Mouse (Mus musculus): ENCODE data around the gene Arih2. TPM values are rescaled to one million over a fixed set of nuclear protein-coding genes. Genes with fewer than 3 reads are reported as not detected.
"Not testable (repeated sequence)": the region's sequence is repeated elsewhere in the genome, so short reads cannot be mapped to it uniquely, and the experiment has no call there.

The Arih2 gene
- 10 to 100 TPM; 60.7 to 76.7 TPM for total RNA-seq (2021)

- DNase-seq = peak; percentile 93
These were observed at the start of gene Arih2 for GRCm38 (mm10) chr9:108648611-108649560. TSS of gene Arih2 (minus strand) at chr9:108649386.

GRCm38 (mm10) chr9:108694533-108694932 is 45.3 kb upstream of the Arih2 start:
- DNase-seq = no peak

- DNase-seq = no peak
These were observed 44.8 kb upstream of the Arih2 start for GRCm38 (mm10) chr9:108693946-108694345.

DNA sequence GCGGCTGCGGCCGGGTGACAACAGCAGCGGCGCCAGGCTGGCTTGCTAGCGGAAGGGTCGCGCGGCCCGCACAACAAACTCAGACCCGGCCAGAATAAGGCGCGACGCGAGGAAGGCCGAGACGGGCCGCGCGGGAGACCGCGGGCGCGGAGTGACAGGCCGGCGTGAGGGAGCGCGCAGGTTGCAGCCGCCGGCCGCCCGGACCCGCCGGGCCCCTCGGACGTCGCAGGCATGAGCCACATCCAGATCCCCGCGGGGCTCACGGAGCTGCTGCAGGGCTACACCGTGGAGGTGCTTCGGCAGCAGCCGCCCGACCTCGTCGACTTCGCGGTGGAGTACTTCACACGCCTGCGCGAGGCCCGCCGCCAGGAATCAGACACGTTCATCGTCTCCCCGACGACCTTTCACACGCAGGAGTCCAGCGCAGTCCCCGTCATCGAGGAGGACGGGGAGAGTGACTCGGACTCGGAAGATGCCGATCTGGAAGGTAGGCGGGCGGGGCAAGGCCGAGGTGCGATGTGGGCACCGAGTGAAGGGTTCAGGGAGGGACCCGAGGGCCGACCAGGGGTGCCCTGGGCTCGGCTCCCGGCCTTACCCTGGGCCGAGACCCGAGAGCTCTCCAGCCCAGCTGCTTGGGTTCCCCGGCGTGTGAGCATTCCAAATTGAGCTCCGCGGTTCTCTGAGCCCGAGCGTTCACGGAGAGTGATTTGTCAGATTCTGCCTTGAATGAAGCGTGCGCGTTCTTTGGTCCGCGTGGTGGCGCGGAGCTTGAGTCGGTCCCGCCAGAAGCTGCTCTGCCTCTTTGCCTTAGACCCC is 43.2 kb upstream of the Arih2 start:
- DNase-seq = peak; percentile 62

GRCm38 (mm10) chr9:108691846-108692225 is 42.6 kb upstream of the Arih2 start:
- peak; percentile 91 for DNase-seq

- DNase-seq = no peak
These were observed 42.2 kb upstream of the Arih2 start for GRCm38 (mm10) chr9:108691371-108691770.

DNA sequence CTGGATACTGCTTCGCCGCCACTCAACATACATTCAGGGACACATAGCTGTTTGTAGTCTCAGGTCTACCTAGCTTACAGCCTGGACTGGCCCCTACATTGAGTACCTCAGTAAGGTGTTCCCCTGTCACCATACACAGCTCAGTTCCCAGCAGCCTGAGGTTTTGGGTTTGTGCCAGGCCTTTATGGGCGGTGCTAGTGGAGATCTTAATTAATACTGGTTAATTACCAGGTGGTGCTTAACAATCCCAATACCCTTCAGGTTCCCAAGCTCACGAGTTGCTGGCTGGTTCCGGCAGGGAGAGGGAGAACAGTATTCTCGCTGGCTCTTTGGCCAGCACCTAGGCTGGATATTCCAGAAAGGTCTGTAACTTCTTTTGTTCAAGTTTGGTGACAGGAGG is 41.7 kb upstream of the Arih2 start:
- no peak for DNase-seq

GRCm38 (mm10) chr9:108689993-108690392 is 40.8 kb upstream of the Arih2 start:
- no peak for DNase-seq

- no peak for DNase-seq
These were observed 39.9 kb upstream of the Arih2 start, which contains the start of gene Prkar2a for GRCm38 (mm10) chr9:108689106-108689505. TSS of gene Prkar2a (plus strand) at chr9:108689314.

DNA sequence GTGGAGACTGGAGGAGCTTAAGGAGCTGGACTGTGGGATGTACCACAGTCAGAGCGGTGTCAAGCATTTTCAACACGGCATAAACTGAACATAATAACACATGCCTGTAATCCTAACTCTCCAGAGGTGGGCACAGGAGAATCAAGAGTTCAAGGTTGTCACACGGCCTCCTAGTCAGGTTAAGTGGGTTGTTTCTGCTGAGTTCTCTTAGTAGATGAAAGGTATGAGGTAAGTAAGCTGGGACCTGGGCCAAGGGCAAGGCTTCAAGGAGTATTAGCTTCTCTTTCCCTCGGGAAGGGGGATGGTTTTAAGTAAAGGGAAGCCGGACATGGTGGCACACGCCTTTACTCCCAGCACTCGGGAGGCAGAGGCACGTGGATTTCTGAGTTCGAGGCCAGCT is 39.3 kb upstream of the Arih2 start:
- no peak for DNase-seq

DNA sequence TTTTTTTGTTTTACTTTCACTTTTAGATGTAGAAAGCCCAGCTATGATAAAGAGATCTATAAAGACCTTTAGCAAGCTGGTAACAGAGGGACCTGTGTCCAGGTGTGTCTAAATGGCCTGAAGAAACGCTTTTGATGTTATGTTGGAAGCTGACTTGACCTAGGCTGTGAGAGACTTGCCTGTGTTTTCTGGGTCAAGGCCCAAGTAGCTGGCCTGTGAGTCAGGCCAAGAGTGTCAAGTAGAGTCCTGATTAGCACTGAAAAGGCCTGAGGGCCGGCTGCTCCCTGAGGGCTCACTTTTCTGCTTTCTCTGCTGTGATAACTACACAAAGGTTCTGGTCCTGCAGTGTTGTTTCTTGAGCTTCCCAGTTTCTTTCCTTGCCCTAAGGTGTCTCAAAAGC is 38.5 kb upstream of the Arih2 start:
- DNase-seq = no peak

- no peak for DNase-seq
These were observed 38.0 kb upstream of the Arih2 start for GRCm38 (mm10) chr9:108687181-108687580.

GRCm38 (mm10) chr9:108686475-108686887 is 37.3 kb upstream of the Arih2 start:
- DNase-seq = no peak

DNA sequence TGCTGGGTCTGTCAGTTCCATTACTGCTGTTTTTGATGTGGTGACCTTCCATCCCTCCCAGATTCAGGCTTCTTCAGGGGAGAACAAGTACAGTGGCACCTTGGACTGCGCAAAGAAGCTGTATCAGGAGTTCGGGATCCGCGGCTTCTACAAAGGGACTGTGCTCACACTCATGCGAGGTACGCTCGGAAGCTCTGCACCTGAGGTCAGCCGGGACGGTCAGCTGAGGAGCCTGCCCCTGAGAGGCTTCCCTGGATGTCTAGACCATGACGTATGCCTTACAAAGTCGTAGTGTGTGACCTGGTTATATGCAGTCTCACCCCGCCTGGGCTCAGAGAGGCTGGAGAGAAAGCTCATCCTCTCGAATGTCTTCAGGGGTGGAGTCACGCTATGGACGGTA is 30.8 kb upstream of the Arih2 start:
- no peak for DNase-seq

GRCm38 (mm10) chr9:108673151-108673550 is 24.0 kb upstream of the Arih2 start:
- DNase-seq = peak; percentile 26

- DNase-seq = peak; percentile 12
These were observed 20.7 kb upstream of the Arih2 start for GRCm38 (mm10) chr9:108669875-108670274.

GRCm38 (mm10) chr9:108662660-108663059 is 13.5 kb upstream of the Arih2 start:
- no peak for DNase-seq

GRCm38 (mm10) chr9:108661677-108662612 is 12.8 kb upstream of the Arih2 start, which contains the start of gene Slc25a20:
TSS of gene Slc25a20 (plus strand) at chr9:108662088.
- peak; percentile 88 for DNase-seq

DNA sequence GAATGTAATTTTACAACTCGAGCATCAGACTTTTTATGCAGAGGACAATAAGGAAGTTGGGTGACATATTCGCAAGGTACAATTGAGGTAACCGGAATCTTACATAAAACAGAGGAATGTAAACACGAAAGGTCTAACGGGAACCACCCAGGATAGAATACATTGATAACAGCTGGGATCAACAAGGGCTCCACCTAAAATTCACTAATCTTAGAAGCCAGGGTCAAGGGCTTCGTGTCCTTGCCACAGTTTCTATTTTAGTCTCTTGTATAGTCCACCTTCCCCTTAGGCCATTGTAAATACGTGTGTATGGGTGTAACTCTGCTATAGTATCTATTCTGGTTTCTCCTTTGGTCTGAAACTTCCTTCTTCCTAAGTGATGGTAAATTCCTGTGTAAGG is 6.7 kb upstream of the Arih2 start:
- not testable (repeated sequence) for DNase-seq

GRCm38 (mm10) chr9:108654566-108655464 is 5.6 kb upstream of the Arih2 start:
- DNase-seq = no peak
